8 mouse cellular contexts compared by ENCODE assay signal in genomic region chr16:64770521-64771430, GRCm38 (mm10). TPM values are rescaled to one million over a fixed set of nuclear protein-coding genes. Genes with fewer than 3 reads are reported as not detected.
DNase-seq lines count a peak whose midpoint lies in the region; ATAC-seq and TF ChIP-seq lines count a peak whose summit lies in the region.

Gene 4930453N24Rik (minus strand): TSS chr16:64771161.

- H3K9ac ChIP-seq in forebrain, embryonic 16.5 days (replicated peaks; ENCODE audit: low read depth, low read length): peak within 1 kb of the TSS; percentile 94
- H3K9ac ChIP-seq in lung, embryonic 15.5 days: peak within 1 kb of the TSS; percentile 84

- DNase-seq in G1E (ENCODE audit: low spot score): peak; percentile 79
- peak; percentile 84 to 86 for DNase-seq in cerebellum, adult 18-20 months
- peak; percentile 90 for DNase-seq in heart, postnatal 4 days
- peak; percentile 78 to 83 for DNase-seq in layer of hippocampus, adult 8-10 months (ENCODE audit: low spot score in 2 of 2)
- DNase-seq in ovary, adult 18-20 months (ENCODE audit: low spot score): peak; percentile 72
- DNase-seq in thymus, postnatal 0 days (ENCODE audit: low spot score): peak; percentile 83

- WGBS in forebrain, embryonic 16.5 days: 2% methylated on average over 72 of the region's 72 CpGs
- 2% methylated on average over 70 of the region's 72 CpGs for WGBS in lung, embryonic 15.5 days

- no peaks in the 10 kb centered on the region for H3K9me3 ChIP-seq in G1E (replicated peaks)
- H3K9me3 ChIP-seq in forebrain, embryonic 16.5 days (ENCODE audit: control insufficient read depth, low read length): no peaks in the 10 kb centered on the region
- no peaks in the 10 kb centered on the region for H3K9me3 ChIP-seq in lung, embryonic 15.5 days

- no peak for TF ChIP-seq CTCF in G1E (IDR thresholded peaks at IDR 0.05; ENCODE audit: low read depth, low read length)

- peaks cover 16% of the 10 kb centered on the region for H3K4me1 ChIP-seq in G1E (ENCODE audit: insufficient read depth, low read depth, low read length)
- peaks cover 8% of the 10 kb centered on the region for H3K4me1 ChIP-seq in forebrain, embryonic 16.5 days (replicated peaks; ENCODE audit: control insufficient read depth, insufficient read depth, low read length)
- peaks cover 4% of the 10 kb centered on the region for H3K4me1 ChIP-seq in lung, embryonic 15.5 days

- H3K36me3 ChIP-seq in G1E (replicated peaks): peaks cover 2% of the 10 kb centered on the region
- H3K36me3 ChIP-seq in forebrain, embryonic 16.5 days (ENCODE audit: control insufficient read depth, insufficient read depth): no peaks in the 10 kb centered on the region
- H3K36me3 ChIP-seq in lung, embryonic 15.5 days: peaks cover 12% of the 10 kb centered on the region

- peak within 1 kb of the TSS; percentile 78 for H3K27ac ChIP-seq in forebrain, embryonic 16.5 days (ENCODE audit: low read length)
- peak within 1 kb of the TSS; percentile 84 for H3K27ac ChIP-seq in lung, embryonic 15.5 days

- peak; percentile 92 for ATAC-seq in G1E (ENCODE audit: extremely low read depth, insufficient number of reproducible peaks, low FRiP score, poor library complexity, severe bottlenecking)
- ATAC-seq in forebrain, embryonic 16.5 days: peak; percentile 97
- ATAC-seq in lung, embryonic 15.5 days (ENCODE audit: borderline replicate concordance, extremely low read depth, low FRiP score, low TSS enrichment): peak; percentile 94

- H3K4me3 ChIP-seq in G1E (ENCODE audit: low read depth, low read length): peak within 1 kb of the TSS; percentile 90
- H3K4me3 ChIP-seq in forebrain, embryonic 16.5 days (replicated peaks; ENCODE audit: low read length): peak within 1 kb of the TSS; percentile 91
- H3K4me3 ChIP-seq in lung, embryonic 15.5 days: peak within 1 kb of the TSS; percentile 91

- H3K4me2 ChIP-seq in forebrain, embryonic 16.5 days (ENCODE audit: low read length): peak within 1 kb of the TSS; percentile 62
- peak within 1 kb of the TSS; percentile 50 for H3K4me2 ChIP-seq in lung, embryonic 15.5 days

- H3K27me3 ChIP-seq in G1E (ENCODE audit: insufficient read depth, low read length): no peaks in the 10 kb centered on the region
- no peaks in the 10 kb centered on the region for H3K27me3 ChIP-seq in forebrain, embryonic 16.5 days (replicated peaks; ENCODE audit: control insufficient read depth, insufficient read depth, low read length)
- no peaks in the 10 kb centered on the region for H3K27me3 ChIP-seq in lung, embryonic 15.5 days

RNA-seq across cellular contexts. Expression of gene 4930453N24Rik, which starts in this region (rescaled TPM):
- total RNA-seq in G1E (2014; fragmentation: Nextera tagmentation): 49.7 and 57.1 TPM in 2 replicates
- 40.4 and 41.1 TPM in 2 replicates for total RNA-seq in G1E (2017)
- polyA plus RNA-seq in G1E (2012): 11.2 and 12.6 TPM in 2 replicates
- 19.0 and 25.2 TPM in 2 replicates for polyA plus RNA-seq in forebrain, embryonic 16.5 days (2015; fragmentation: Nextera tagmentation; extraction: Ambion mirVana)
- 10 to 100 TPM; 28.4 to 28.6 TPM for total RNA-seq in heart, postnatal 4 days (2021)
- total RNA-seq in layer of hippocampus, adult 8-10 months (2022): 10 to 100 TPM; 16.3 to 29.9 (median 22.3) TPM
- 23.8 and 24.9 TPM in 2 replicates for polyA plus RNA-seq in lung, embryonic 15.5 days (2015; fragmentation: Nextera tagmentation; extraction: Ambion mirVana)
- 23.4 and 25.1 TPM in 2 replicates for polyA plus RNA-seq in thymus, postnatal 0 days (2015; fragmentation: Nextera tagmentation; extraction: Ambion mirVana)

Comparison
In these comparisons a context has a peak if more than half of its experiments do, and no peak if none do; other contexts are left out.
1. Peak in every context shown above with its lines: DNase-seq, ATAC-seq, H3K4me3 ChIP-seq and H3K27ac ChIP-seq.